10 mouse cellular contexts compared by ENCODE assay signal in genomic region chr11:6628568-6628967, GRCm38 (mm10). TPM values are rescaled to one million over a fixed set of nuclear protein-coding genes. Genes with fewer than 3 reads are reported as not detected.
DNase-seq lines count a peak whose midpoint lies in the region; ATAC-seq and TF ChIP-seq lines count a peak whose summit lies in the region.
"Had no signal": no experiment of that assay in that cellular context is flagged by ENCODE, and none has a peak within 500 bp of the region (broad histone marks: within the 10 kb centered on the region; RNA-seq: fewer than 3 reads in every experiment).

No protein-coding gene starts in this region.

- H3K27me3 ChIP-seq in heart, postnatal 0 days (ENCODE audit: control insufficient read depth, insufficient read depth, low read length) = no peaks in the 10 kb centered on the region
- H3K27me3 ChIP-seq: embryonic facial prominence, embryonic 15.5 days; limb, embryonic 15.5 days had no signal

- no peak for TF ChIP-seq EP300 in heart, postnatal 0 days (IDR thresholded peaks at IDR 0.05; ENCODE audit: low read depth)

- H3K4me2 ChIP-seq in heart, postnatal 0 days (ENCODE audit: low read depth, low read length) = no peak overlapping the region
- H3K4me2 ChIP-seq: embryonic facial prominence, embryonic 15.5 days; limb, embryonic 15.5 days had no signal

- ATAC-seq in heart, postnatal 0 days (ENCODE audit: insufficient read depth, low read depth) = no peak
- peak; percentile 44; the same call in 1 of the 2 replicates for ATAC-seq in neutrophil, adult 5-6 weeks (ENCODE audit: extremely low read depth, insufficient number of reproducible peaks, low FRiP score, poor library complexity, severe bottlenecking)

- DNase-seq in heart, postnatal 0 days (ENCODE audit: low spot score) = peak; percentile 44
- no peak for DNase-seq in heart, postnatal 25 days (ENCODE audit: low spot score)
- peak; percentile 84 for DNase-seq in A20 (ENCODE audit: low read depth, low spot score)
- DNase-seq in R1 (ENCODE audit: low read depth, low spot score) = peak; percentile 86
- peak; percentile 74 for DNase-seq in liver
- DNase-seq in yolk sac, embryonic 10.5 days (ENCODE audit: low spot score) = peak; percentile 47

- no peak overlapping the region for H3K9ac ChIP-seq in heart, postnatal 0 days (replicated peaks; ENCODE audit: low read depth, low read length)
- H3K9ac ChIP-seq: embryonic facial prominence, embryonic 15.5 days; limb, embryonic 15.5 days had no signal

- TF ChIP-seq CTCF in heart, postnatal 0 days (IDR thresholded peaks at IDR 0.05; ENCODE audit: low read depth) = peak; percentile 58
- TF ChIP-seq CTCF in cortical plate, adult 2 months (IDR thresholded peaks at IDR 0.05; ENCODE audit: extremely low read depth, insufficient read depth, low read length) = peak; percentile 45

- no peak overlapping the region for H3K27ac ChIP-seq in heart, postnatal 0 days (ENCODE audit: low read depth)
- H3K27ac ChIP-seq in cortical plate, adult 2 months (ENCODE audit: insufficient read depth, low read length) = no peak overlapping the region
- H3K27ac ChIP-seq: embryonic facial prominence, embryonic 15.5 days; limb, embryonic 15.5 days had no signal

- peaks cover 24% of the 10 kb centered on the region for H3K4me1 ChIP-seq in heart, postnatal 0 days (ENCODE audit: control insufficient read depth, insufficient read depth)
- H3K4me1 ChIP-seq in cortical plate, adult 2 months (ENCODE audit: control insufficient read depth, insufficient read depth, low read length) = peaks cover 2% of the 10 kb centered on the region; the same call in 1 of the 2 replicates

- no peak for TF ChIP-seq POLR2A in cortical plate, adult 2 months (IDR thresholded peaks at IDR 0.05; ENCODE audit: extremely low read depth, insufficient read depth, low read length)

- peaks cover 13% of the 10 kb centered on the region for H3K36me3 ChIP-seq in heart, postnatal 0 days (replicated peaks; ENCODE audit: control insufficient read depth, insufficient read depth, low read length)

- intact Hi-C loops in heart, postnatal 25 days (cut with DNase I) = loop anchor here (5.0 kb wide), 2 partner anchors 81 to 101 kb away; partner anchors contain the start of gene Ccm2

- H3K4me3 ChIP-seq in heart, postnatal 0 days (ENCODE audit: low read depth, low read length) = no peak overlapping the region
- H3K4me3 ChIP-seq in cortical plate, adult 2 months (ENCODE audit: insufficient read depth, low read length) = no peak overlapping the region
- H3K4me3 ChIP-seq: embryonic facial prominence, embryonic 15.5 days; limb, embryonic 15.5 days had no signal

- 22% methylated on average over 4 of the region's 4 CpGs for WGBS in heart, postnatal 0 days

- H3K9me3 ChIP-seq in heart, postnatal 0 days (replicated peaks; ENCODE audit: control insufficient read depth, low read length) = no peaks in the 10 kb centered on the region
- H3K9me3 ChIP-seq: embryonic facial prominence, embryonic 15.5 days; limb, embryonic 15.5 days had no signal

RNA-seq across cellular contexts. Expression of gene Tbrg4, which starts 2.7 kb away (rescaled TPM):
- 62.5 and 82.9 TPM in 2 replicates for total RNA-seq in heart, postnatal 0 days (2014; rRNA removed; ENCODE audit: low replicate concordance)
- 52.5 and 65.8 TPM in 2 replicates for polyA plus RNA-seq in heart, postnatal 0 days (2015; fragmentation: Nextera tagmentation; extraction: Ambion mirVana)
- total RNA-seq in heart, postnatal 25 days (2021) = 100 to 1,000 TPM in 1 of 2 experiments, 10 to 100 TPM in 1; 98.2 to 109 TPM
- 57.5 and 60.2 TPM in 2 replicates for polyA plus RNA-seq in cortical plate, adult 2 months (2012; rRNA removed)
- total RNA-seq in neutrophil, adult 5-6 weeks (2017) = 22.5 and 27.6 TPM in 2 replicates

RNA-seq across cellular contexts. Expression of gene Wap, which starts 9.9 kb away (rescaled TPM):
- not detected in 2 replicates for total RNA-seq in heart, postnatal 0 days (2014; rRNA removed; ENCODE audit: low replicate concordance)
- not detected in 2 replicates for polyA plus RNA-seq in heart, postnatal 0 days (2015; fragmentation: Nextera tagmentation; extraction: Ambion mirVana)
- total RNA-seq in heart, postnatal 25 days (2021) = not detected
- not detected in 2 replicates for polyA plus RNA-seq in cortical plate, adult 2 months (2012; rRNA removed)
- total RNA-seq in neutrophil, adult 5-6 weeks (2017) = not detected in 2 replicates
- polyA plus RNA-seq: embryonic facial prominence, embryonic 15.5 days; limb, embryonic 15.5 days had no signal

RNA-seq across cellular contexts. Expression of gene Nacad, which starts 22.7 kb away (rescaled TPM):
- 0.95 and 2.5 TPM in 2 replicates for total RNA-seq in heart, postnatal 0 days (2014; rRNA removed; ENCODE audit: low replicate concordance)
- polyA plus RNA-seq in heart, postnatal 0 days (2015; fragmentation: Nextera tagmentation; extraction: Ambion mirVana) = 1.2 TPM in 2 replicates
- 1 to 10 TPM in 1 of 2 experiments, under 1 TPM in 1; 0.49 to 1.1 TPM for total RNA-seq in heart, postnatal 25 days (2021)
- polyA plus RNA-seq in cortical plate, adult 2 months (2012; rRNA removed) = 52.3 and 54.1 TPM in 2 replicates
- 0.12 TPM in 2 replicates for total RNA-seq in neutrophil, adult 5-6 weeks (2017)

RNA-seq across cellular contexts. Expression of gene Ramp3, which starts 29.8 kb away (rescaled TPM):
- total RNA-seq in heart, postnatal 0 days (2014; rRNA removed; ENCODE audit: low replicate concordance) = 4.6 and 16.9 TPM in 2 replicates
- polyA plus RNA-seq in heart, postnatal 0 days (2015; fragmentation: Nextera tagmentation; extraction: Ambion mirVana) = 5.0 TPM in 2 replicates
- 1 to 10 TPM; 5.8 to 7.0 TPM for total RNA-seq in heart, postnatal 25 days (2021)
- polyA plus RNA-seq in cortical plate, adult 2 months (2012; rRNA removed) = 36.6 and 40.6 TPM in 2 replicates
- total RNA-seq in neutrophil, adult 5-6 weeks (2017) = 0.37 TPM in 1 of 2 replicates, not detected in the other
